Mouse (Mus musculus) forebrain, postnatal 0 days (tissue): Measurements from ENCODE around the gene Nfia. TPM values are rescaled to one million over a fixed set of nuclear protein-coding genes. Genes with fewer than 3 reads are reported as not detected.

Experiments used
- ATAC-seq: fragments of 200-750 bp; cut with Nextera tagmentation; 2 replicates; pipeline ENCODE4 v1.8.0; 2017; ENCODE audit warnings: mild to moderate bottlenecking, moderate library complexity
- DNase-seq: peaks from one replicate; pipeline ENCODE4 v3.0.0-alpha.2; 2015
- H3K27ac ChIP-seq: fragments of 300-500 bp; sonication (generic); 2 replicates; pipeline ENCODE4 v1.5.1; 2014; ENCODE audit warnings: low read depth, mild to moderate bottlenecking, antibody characterized with exemption, low read length, moderate library complexity, mixed read lengths
- H3K27me3 ChIP-seq: fragments of 300-500 bp; sonication (generic); 2 replicates; pipeline ENCODE4 v1.6.1; 2014; ENCODE audit warnings: mild to moderate bottlenecking, low read length, mixed read lengths; ENCODE audit not compliant: insufficient read depth
- H3K36me3 ChIP-seq: fragments of 300-500 bp; sonication (generic); 2 replicates; pipeline ENCODE4 v1.6.1; 2014; ENCODE audit warnings: mild to moderate bottlenecking, moderate library complexity; ENCODE audit not compliant: insufficient read depth
- H3K4me1 ChIP-seq: fragments of 300-500 bp; sonication (generic); 2 replicates; pipeline ENCODE4 v1.6.1; 2014; ENCODE audit warnings: antibody characterized with exemption; ENCODE audit not compliant: insufficient read depth
- H3K4me2 ChIP-seq: fragments of 300-500 bp; sonication (generic); 2 replicates; pipeline ENCODE4 v1.6.1; 2014; ENCODE audit warnings: low read depth, mild to moderate bottlenecking, moderate library complexity
- H3K4me3 ChIP-seq: fragments of 300-500 bp; sonication (generic); 2 replicates; pipeline ENCODE4 v1.5.1; 2014; ENCODE audit warnings: low read depth, low read length, mixed read lengths
- H3K9ac ChIP-seq: fragments of 300-500 bp; sonication (generic); 2 replicates; pipeline ENCODE4 v1.6.1; 2014; ENCODE audit warnings: mild to moderate bottlenecking
- H3K9me3 ChIP-seq: fragments of 300-500 bp; sonication (generic); 2 replicates; pipeline ENCODE4 v1.6.1; 2016; ENCODE audit warnings: low read length
- CTCF ChIP-seq: sonication (generic); IDR thresholded peaks from 2 replicates; pipeline ENCODE4 v1.5.1; 2016; ENCODE audit warnings: antibody characterized with exemption, control low read depth, low read depth
- WGBS: fragments of 180-500 bp; shearing (Covaris S2); extraction: QIAGEN DNeasy Blood & Tissue Kit; methylation state at CpG from one replicate; pipeline ENCODE4 v1.1.7; 2014; 5-methylcytosine and 5-hydroxymethylcytosine counted together
- polyA plus RNA-seq: library from polyadenylated mRNA; unstranded; fragments of >200 nt; fragmentation: Nextera tagmentation; extraction: Ambion mirVana; gene quantifications from 2 replicates; pipeline ENCODE4 v1.2.1, GENCODE M21; 2015
- total RNA-seq: library from RNA; depleted of rRNA; stranded (reverse); fragments of >200 nt; gene quantifications from 2 replicates; pipeline ENCODE4 v1.2.3, GENCODE M21; 2014

Gene Nfia
- total and polyA plus RNA-seq, 2 experiments from 2014 or later, result 44.1 to 57.5 TPM

DNA sequence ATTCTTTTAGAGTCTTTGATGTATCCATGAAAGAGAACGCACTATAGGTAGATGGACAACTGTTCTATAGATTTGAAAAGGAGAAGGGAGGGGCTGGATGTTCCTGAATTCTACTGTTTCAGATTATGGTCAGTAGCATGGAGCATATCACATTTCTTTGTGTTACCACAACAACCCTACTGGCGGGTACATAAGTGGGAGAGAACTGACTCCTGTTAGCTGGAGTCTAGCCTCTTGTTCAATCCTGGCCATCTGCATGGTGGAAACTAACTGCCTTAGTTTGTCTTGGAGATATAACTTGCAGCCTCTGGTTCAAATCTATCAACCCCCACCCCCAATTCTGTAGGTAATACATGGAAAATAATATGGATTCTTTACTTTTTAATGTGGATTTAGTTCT is 1.3 kb downstream of the Nfia start:
- ATAC-seq (no peak), DNase-seq (no peak)
- H3K27me3 ChIP-seq, result no peaks in the 10 kb centered on the region; the same call in 1 of the 2 replicates
- no peaks in the 10 kb centered on the region for H3K36me3 ChIP-seq
- peak overlapping the region; percentile 67 for H3K4me2 ChIP-seq
- peak overlapping the region; percentile 45; the same call in 1 of the 2 replicates for H3K4me3 ChIP-seq
- H3K9ac ChIP-seq, result no peak overlapping the region
- H3K4me1 ChIP-seq, result 0 out of 2 replicates have a peak, but pooled peaks cover 10% of the 10 kb centered on the region
- no peak for TF ChIP-seq CTCF
- H3K27ac ChIP-seq, result no peak overlapping the region
- no peaks in the 10 kb centered on the region for H3K9me3 ChIP-seq
- WGBS, result 37% methylated on average over 2 of the region's 2 CpGs

- H3K4me2 ChIP-seq, result peak overlapping the region; percentile 82
- no peak for ATAC-seq
- H3K27me3 ChIP-seq, result no peaks in the 10 kb centered on the region; the same call in 1 of the 2 replicates
- H3K36me3 ChIP-seq, result no peaks in the 10 kb centered on the region
- H3K27ac ChIP-seq, result peak overlapping the region; percentile 87; the same call in 1 of the 2 replicates
- WGBS, result 13% methylated on average over 4 of the region's 4 CpGs
- H3K9me3 ChIP-seq, result no peaks in the 10 kb centered on the region
- peak; percentile 11 for DNase-seq
- H3K9ac ChIP-seq, result no peak overlapping the region
- 0 out of 2 replicates have a peak overlapping the region, but pooled peaks have one; percentile 14 for H3K4me3 ChIP-seq
- 0 out of 2 replicates have a peak, but pooled peaks cover 10% of the 10 kb centered on the region for H3K4me1 ChIP-seq
- TF ChIP-seq CTCF, result no peak
Measured at GRCm38 (mm10) chr4:97774446-97774950, 2.0 kb downstream of the Nfia start.

GRCm38 (mm10) chr4:97775059-97775458 is 2.5 kb downstream of the Nfia start:
- no peaks in the 10 kb centered on the region for H3K36me3 ChIP-seq
- peak overlapping the region; percentile 14; the same call in 1 of the 2 replicates for H3K4me3 ChIP-seq
- 0 out of 2 replicates have a peak, but pooled peaks cover 10% of the 10 kb centered on the region for H3K4me1 ChIP-seq
- no peaks in the 10 kb centered on the region for H3K9me3 ChIP-seq
- H3K4me2 ChIP-seq, result peak overlapping the region; percentile 82
- DNase-seq (peak; percentile 65), ATAC-seq (no peak)
- H3K9ac ChIP-seq, result no peak overlapping the region
- TF ChIP-seq CTCF, result no peak
- H3K27ac ChIP-seq, result peak overlapping the region; percentile 87
- no peaks in the 10 kb centered on the region; the same call in 1 of the 2 replicates for H3K27me3 ChIP-seq
- WGBS, result 1% methylated on average over 13 of the region's 13 CpGs

GRCm38 (mm10) chr4:97775494-97776265 is 3.1 kb downstream of the Nfia start:
- Histone ChIP-seq H3K27ac (peak overlapping the region; percentile 87), H3K4me2 (peak overlapping the region; percentile 82), H3K9me3 (no peaks in the 10 kb centered on the region), H3K27me3 (no peaks in the 10 kb centered on the region; the same call in 1 of the 2 replicates), H3K36me3 (no peaks in the 10 kb centered on the region), H3K9ac (peak overlapping the region; percentile 37), H3K4me1 (0 out of 2 replicates have a peak, but pooled peaks cover 10% of the 10 kb centered on the region), H3K4me3 (peak overlapping the region; percentile 23; the same call in 1 of the 2 replicates)
- peak; percentile 49 for DNase-seq
- under 1% methylated on average over 20 of the region's 20 CpGs for WGBS
- ATAC-seq, result no peak
- TF ChIP-seq CTCF, result peak; percentile 43; the same call in 1 of the 2 replicates

DNA sequence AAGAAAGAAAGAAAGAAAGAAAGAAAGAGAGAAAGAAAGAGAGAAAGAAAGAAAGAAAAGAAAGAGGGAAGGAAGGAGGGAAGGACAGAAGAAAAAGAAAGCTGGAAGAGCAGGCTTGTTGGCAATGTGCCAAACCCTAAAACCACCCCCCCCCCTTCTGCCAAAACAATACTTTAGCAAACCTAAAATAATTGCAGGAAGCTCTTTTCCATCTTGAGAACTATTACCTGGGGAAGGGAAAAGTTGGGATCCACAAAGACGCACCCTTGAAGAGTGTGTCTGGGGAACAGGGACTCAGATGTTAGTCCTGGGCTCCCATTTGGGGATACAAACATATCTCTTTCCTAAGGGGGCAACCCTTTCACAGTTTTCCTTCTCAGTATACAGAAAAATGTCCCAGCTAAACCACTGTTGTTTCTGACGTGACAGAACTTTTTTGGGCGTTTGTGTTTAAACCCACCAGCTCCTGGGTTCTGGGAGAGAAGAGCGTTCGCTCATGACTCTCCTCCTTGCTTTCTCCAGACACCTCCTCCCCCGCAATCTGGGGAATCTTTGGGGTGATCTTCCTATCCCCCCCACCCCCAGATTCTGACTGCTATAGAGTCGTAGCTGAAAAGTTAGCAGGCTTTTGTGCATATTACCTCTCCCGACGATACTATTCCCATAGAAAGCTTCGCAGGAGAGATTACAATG is 4.0 kb downstream of the Nfia start:
- no peak for TF ChIP-seq CTCF
- H3K4me2 ChIP-seq, result peak overlapping the region; percentile 82
- no peaks in the 10 kb centered on the region; the same call in 1 of the 2 replicates for H3K27me3 ChIP-seq
- H3K9ac ChIP-seq, result peak overlapping the region; percentile 82
- H3K36me3 ChIP-seq, result no peaks in the 10 kb centered on the region
- peak overlapping the region; percentile 87 for H3K27ac ChIP-seq
- WGBS, result 2% methylated on average over 10 of the region's 10 CpGs
- 0 out of 2 replicates have a peak, but pooled peaks cover 10% of the 10 kb centered on the region for H3K4me1 ChIP-seq
- H3K9me3 ChIP-seq, result no peaks in the 10 kb centered on the region
- no peak for ATAC-seq
- H3K4me3 ChIP-seq, result peak overlapping the region; percentile 78
- DNase-seq, result peak; percentile 60

DNA sequence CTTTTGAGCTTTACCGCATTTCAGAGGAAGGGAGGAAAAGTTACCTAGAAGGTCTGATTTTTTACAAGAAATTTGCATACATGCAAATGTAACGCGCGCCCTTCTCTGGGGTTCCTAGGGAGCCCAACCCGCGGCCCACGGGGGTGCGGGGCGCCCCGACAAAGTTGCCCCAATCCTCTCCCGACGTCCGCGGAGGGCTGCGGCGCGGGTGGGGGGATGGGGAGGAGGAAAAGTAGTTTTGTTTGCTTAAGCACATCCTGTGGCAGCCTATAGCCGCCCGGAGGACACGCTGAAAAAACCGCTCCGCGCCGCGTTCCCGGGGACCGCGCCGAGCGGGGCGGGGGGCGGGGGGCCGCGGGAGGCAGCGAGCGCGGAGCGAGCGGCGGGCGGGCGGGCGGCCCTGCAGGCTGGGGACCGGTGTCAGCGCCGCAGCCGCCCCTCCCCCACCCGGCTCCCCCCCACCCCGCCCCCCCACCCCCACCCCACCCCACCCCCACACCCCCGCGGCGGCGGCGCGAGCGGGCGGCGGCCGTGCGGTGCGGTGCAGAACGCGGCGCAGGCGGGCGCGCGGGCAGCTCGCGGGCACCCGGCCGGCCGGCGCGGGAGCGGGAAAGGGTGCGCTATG is 4.7 kb downstream of the Nfia start:
- peak; percentile 35 for ATAC-seq
- no peaks in the 10 kb centered on the region; the same call in 1 of the 2 replicates for H3K27me3 ChIP-seq
- H3K4me3 ChIP-seq, result peak overlapping the region; percentile 78
- no peak for TF ChIP-seq CTCF
- H3K4me2 ChIP-seq, result peak overlapping the region; percentile 82
- DNase-seq, result no peak
- H3K27ac ChIP-seq, result peak overlapping the region; percentile 87
- 0 out of 2 replicates have a peak, but pooled peaks cover 10% of the 10 kb centered on the region for H3K4me1 ChIP-seq
- H3K36me3 ChIP-seq, result no peaks in the 10 kb centered on the region
- peak overlapping the region; percentile 82 for H3K9ac ChIP-seq
- H3K9me3 ChIP-seq, result no peaks in the 10 kb centered on the region
- 2% methylated on average over 57 of the region's 77 CpGs for whole genome bisulfite sequencing
